Mouse (Mus musculus): ENCODE measurements around the gene Lamb1. TPM values are rescaled to one million over a fixed set of nuclear protein-coding genes. Genes with fewer than 3 reads are reported as not detected.

Gene Lamb1
- polyA plus RNA-seq (2015; fragmentation: Nextera tagmentation; extraction: Ambion mirVana), result 13.2 and 14.8 TPM in 2 replicates

DNA sequence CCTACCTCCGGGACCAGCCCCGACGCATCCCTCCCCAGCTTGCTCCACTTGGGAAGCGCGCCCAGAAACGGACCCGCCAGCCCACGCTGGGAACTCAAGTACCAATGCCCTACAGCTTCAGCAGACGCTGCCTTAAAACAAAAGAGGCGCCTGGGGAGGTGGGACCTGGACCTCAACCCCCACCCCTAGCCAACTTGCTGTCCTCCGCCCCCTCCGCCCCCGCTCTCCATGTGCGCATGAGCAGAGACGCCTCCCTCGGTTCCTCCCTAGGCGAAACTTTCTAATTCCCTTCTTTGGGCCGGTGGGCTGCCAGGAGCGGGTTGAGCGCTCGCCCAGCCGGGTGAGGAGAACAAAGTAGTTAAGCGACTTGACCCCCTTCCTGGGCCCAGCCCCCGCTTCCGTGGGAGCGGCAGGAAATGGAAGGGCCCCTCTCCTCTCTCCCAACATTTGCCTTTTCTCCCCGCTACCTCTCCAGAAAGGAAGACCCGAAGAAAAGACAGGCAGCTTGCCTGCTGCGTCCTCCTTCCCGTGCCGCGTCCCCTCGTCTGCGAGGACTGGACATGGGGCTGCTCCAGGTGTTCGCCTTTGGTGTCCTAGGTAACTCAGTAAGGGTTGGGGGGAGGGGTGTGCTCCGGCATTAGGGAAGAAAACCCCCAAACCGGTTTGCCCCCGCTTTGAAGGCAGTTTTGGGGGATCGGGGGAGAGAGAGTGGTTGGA is at the start of gene Lamb1:
Lamb1 (plus strand) TSS at position 230 of the 717 bp plus-strand sequence.
- H3K4me3 ChIP-seq (ENCODE audit: low read depth, low read length), result peak within 1 kb of the TSS; percentile 52
- peak within 1 kb of the TSS; percentile 54 for H3K9ac ChIP-seq (ENCODE audit: low read depth, low read length)
- H3K36me3 ChIP-seq (ENCODE audit: control insufficient read depth, insufficient read depth, low read length), result no peaks in the 10 kb centered on the region
- H3K27ac ChIP-seq (ENCODE audit: low read length), result no peak within 1 kb of the TSS
- H3K9me3 ChIP-seq (replicated peaks; ENCODE audit: control insufficient read depth, low read length, poor library complexity, severe bottlenecking), result no peaks in the 10 kb centered on the region
- under 1% methylated on average over 34 of the region's 39 CpGs for WGBS
- peaks cover 9% of the 10 kb centered on the region for H3K4me1 ChIP-seq (ENCODE audit: control insufficient read depth, insufficient read depth, low read length)
- peak within 1 kb of the TSS; percentile 96 for H3K4me2 ChIP-seq (ENCODE audit: low read length)
- ATAC-seq, result peak; percentile 23; the same call in 1 of the 2 replicates
- H3K27me3 ChIP-seq (ENCODE audit: control insufficient read depth, insufficient read depth, low read depth, low read length), result peaks cover 29% of the 10 kb centered on the region

DNA sequence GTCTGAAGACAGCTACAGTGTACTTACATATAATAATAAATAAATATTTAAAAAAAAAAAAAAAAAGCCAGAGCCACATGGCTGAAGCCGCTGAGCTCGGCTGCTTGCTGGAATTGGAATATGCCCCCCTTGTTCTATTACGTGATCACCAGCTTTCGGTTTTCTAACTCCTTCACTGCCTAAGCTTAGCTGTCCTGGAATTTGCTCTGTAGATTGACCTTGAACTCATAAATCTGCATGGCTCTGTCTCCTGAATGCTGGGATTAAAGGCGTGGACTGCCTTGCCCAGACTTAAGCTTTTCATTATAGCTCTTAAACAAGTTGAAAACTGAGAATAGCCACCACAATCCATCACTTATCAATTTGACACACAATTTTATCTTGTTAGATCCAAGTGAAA is 47.8 kb upstream of the Lamb1 start:
- H3K36me3 ChIP-seq (ENCODE audit: control insufficient read depth, insufficient read depth, low read length), result no peaks in the 10 kb centered on the region
- no peaks in the 10 kb centered on the region for H3K27me3 ChIP-seq (ENCODE audit: control insufficient read depth, insufficient read depth, low read depth, low read length)
- 82% methylated on average over 5 of the region's 5 CpGs for WGBS
- no peak overlapping the region for H3K9ac ChIP-seq (ENCODE audit: low read depth, low read length)
- H3K4me1 ChIP-seq (ENCODE audit: control insufficient read depth, insufficient read depth, low read length), result no peaks in the 10 kb centered on the region
- no peak overlapping the region for H3K27ac ChIP-seq (ENCODE audit: low read length)
- ATAC-seq, result no peak
- no peak overlapping the region for H3K4me2 ChIP-seq (ENCODE audit: low read length)
- H3K4me3 ChIP-seq (ENCODE audit: low read depth, low read length), result no peak overlapping the region
- no peaks in the 10 kb centered on the region for H3K9me3 ChIP-seq (replicated peaks; ENCODE audit: control insufficient read depth, low read length, poor library complexity, severe bottlenecking)

DNA sequence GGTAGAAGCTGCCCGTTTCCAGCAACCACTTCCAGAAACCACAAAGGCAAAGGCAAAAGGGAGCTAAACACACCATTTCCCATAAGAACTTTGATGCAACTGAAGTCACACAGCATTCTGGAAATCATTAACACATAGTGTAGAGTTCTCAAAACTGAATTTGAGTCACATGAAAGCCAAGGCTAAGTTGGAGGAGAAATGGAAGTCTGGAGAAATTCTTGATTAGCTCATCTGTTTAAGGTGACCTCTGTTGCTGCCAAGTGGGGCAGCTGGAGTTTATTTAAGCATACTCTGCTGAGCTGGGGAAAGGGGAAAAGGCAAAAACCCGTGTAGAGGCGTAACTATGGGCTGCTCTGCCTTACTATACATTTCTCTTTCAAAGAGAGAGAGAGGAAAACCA is 46.3 kb upstream of the Lamb1 start:
- H3K4me3 ChIP-seq (ENCODE audit: low read depth, low read length), result no peak overlapping the region
- no peaks in the 10 kb centered on the region for H3K9me3 ChIP-seq (replicated peaks; ENCODE audit: control insufficient read depth, low read length, poor library complexity, severe bottlenecking)
- H3K4me1 ChIP-seq (ENCODE audit: control insufficient read depth, insufficient read depth, low read length), result no peaks in the 10 kb centered on the region
- H3K4me2 ChIP-seq (ENCODE audit: low read length), result no peak overlapping the region
- H3K36me3 ChIP-seq (ENCODE audit: control insufficient read depth, insufficient read depth, low read length), result no peaks in the 10 kb centered on the region
- no peak for ATAC-seq
- no peak overlapping the region for H3K9ac ChIP-seq (ENCODE audit: low read depth, low read length)
- H3K27ac ChIP-seq (ENCODE audit: low read length), result no peak overlapping the region
- WGBS, result 76% methylated on average over 3 of the region's 3 CpGs
- no peaks in the 10 kb centered on the region for H3K27me3 ChIP-seq (ENCODE audit: control insufficient read depth, insufficient read depth, low read depth, low read length)

DNA sequence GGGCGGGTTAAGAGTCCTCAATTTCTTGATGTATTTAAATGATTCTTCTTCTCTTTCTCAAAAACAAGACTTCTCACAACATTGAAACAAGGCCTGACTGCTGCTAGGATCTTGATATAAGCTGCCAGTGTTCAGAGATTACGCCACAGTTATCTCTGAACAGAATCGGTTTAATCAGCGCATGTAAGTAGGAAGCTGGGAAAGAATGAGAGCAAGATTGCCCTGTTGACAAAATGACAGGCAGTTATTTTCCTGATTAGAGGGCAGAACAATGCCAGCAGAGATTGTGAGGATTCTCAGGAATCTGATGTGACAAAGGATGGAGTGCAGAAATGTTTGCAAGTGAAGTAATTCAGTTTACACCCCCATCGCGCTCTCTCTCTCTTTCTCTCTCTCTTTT is 43.5 kb upstream of the Lamb1 start:
- H3K4me2 ChIP-seq (ENCODE audit: low read length), result no peak overlapping the region
- no peaks in the 10 kb centered on the region for H3K4me1 ChIP-seq (ENCODE audit: control insufficient read depth, insufficient read depth, low read length)
- 76% methylated on average over 6 of the region's 6 CpGs for WGBS
- H3K27ac ChIP-seq (ENCODE audit: low read length), result no peak overlapping the region
- H3K27me3 ChIP-seq (ENCODE audit: control insufficient read depth, insufficient read depth, low read depth, low read length), result no peaks in the 10 kb centered on the region
- H3K9me3 ChIP-seq (replicated peaks; ENCODE audit: control insufficient read depth, low read length, poor library complexity, severe bottlenecking), result no peaks in the 10 kb centered on the region
- no peaks in the 10 kb centered on the region for H3K36me3 ChIP-seq (ENCODE audit: control insufficient read depth, insufficient read depth, low read length)
- no peak overlapping the region for H3K9ac ChIP-seq (ENCODE audit: low read depth, low read length)
- H3K4me3 ChIP-seq (ENCODE audit: low read depth, low read length), result no peak overlapping the region
- no peak for ATAC-seq

DNA sequence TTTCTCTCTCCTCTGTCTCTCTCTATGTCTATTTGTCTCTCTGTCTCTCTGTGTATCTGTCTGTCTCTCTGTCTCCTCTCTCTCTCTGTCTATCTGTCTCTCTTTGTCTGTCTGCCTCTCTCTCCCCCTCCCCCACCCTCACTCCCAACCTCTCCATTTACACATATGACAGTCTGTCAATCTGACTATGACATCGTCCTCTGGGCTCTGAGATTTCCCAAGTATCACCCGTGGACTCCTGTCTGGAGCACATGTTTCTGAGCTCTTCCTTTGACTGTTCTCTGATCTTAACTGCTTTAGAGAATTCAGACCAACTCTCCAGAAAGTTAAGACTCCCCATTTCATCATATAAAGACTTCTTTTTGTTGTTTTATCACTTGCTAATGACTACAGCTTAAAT is 42.8 kb upstream of the Lamb1 start:
- ATAC-seq, result no peak
- H3K27ac ChIP-seq (ENCODE audit: low read length), result no peak overlapping the region
- no peak overlapping the region for H3K4me3 ChIP-seq (ENCODE audit: low read depth, low read length)
- no peak overlapping the region for H3K4me2 ChIP-seq (ENCODE audit: low read length)
- 24% methylated on average over 2 of the region's 2 CpGs for WGBS
- H3K27me3 ChIP-seq (ENCODE audit: control insufficient read depth, insufficient read depth, low read depth, low read length), result no peaks in the 10 kb centered on the region
- H3K36me3 ChIP-seq (ENCODE audit: control insufficient read depth, insufficient read depth, low read length), result no peaks in the 10 kb centered on the region
- no peak overlapping the region for H3K9ac ChIP-seq (ENCODE audit: low read depth, low read length)
- H3K9me3 ChIP-seq (replicated peaks; ENCODE audit: control insufficient read depth, low read length, poor library complexity, severe bottlenecking), result no peaks in the 10 kb centered on the region
- H3K4me1 ChIP-seq (ENCODE audit: control insufficient read depth, insufficient read depth, low read length), result no peaks in the 10 kb centered on the region

DNA sequence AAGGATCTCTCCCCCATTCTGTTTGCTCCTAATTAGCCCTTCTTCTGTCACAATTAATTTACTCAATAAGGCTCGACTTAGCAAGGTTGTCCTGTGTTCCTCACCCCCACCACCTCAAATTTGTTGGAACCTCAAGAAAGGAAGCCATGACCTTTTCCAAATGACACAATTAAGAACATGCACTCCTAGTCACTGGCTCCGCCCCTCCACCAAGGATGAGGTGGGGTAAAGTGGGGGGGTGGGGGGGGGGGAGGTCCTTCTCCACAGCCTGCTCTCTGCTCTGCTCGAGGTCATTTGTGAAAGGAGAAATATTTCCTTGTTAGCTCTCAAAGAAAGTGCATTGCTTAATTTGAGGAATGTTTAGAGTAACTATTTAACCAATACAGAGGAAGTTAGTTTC is 42.3 kb upstream of the Lamb1 start:
- H3K9ac ChIP-seq (ENCODE audit: low read depth, low read length), result no peak overlapping the region
- 22% methylated on average over 3 of the region's 3 CpGs for WGBS
- no peaks in the 10 kb centered on the region for H3K27me3 ChIP-seq (ENCODE audit: control insufficient read depth, insufficient read depth, low read depth, low read length)
- no peak overlapping the region for H3K4me2 ChIP-seq (ENCODE audit: low read length)
- no peak for ATAC-seq
- no peaks in the 10 kb centered on the region for H3K36me3 ChIP-seq (ENCODE audit: control insufficient read depth, insufficient read depth, low read length)
- H3K4me3 ChIP-seq (ENCODE audit: low read depth, low read length), result no peak overlapping the region
- no peaks in the 10 kb centered on the region for H3K9me3 ChIP-seq (replicated peaks; ENCODE audit: control insufficient read depth, low read length, poor library complexity, severe bottlenecking)
- H3K27ac ChIP-seq (ENCODE audit: low read length), result no peak overlapping the region
- no peaks in the 10 kb centered on the region for H3K4me1 ChIP-seq (ENCODE audit: control insufficient read depth, insufficient read depth, low read length)

DNA sequence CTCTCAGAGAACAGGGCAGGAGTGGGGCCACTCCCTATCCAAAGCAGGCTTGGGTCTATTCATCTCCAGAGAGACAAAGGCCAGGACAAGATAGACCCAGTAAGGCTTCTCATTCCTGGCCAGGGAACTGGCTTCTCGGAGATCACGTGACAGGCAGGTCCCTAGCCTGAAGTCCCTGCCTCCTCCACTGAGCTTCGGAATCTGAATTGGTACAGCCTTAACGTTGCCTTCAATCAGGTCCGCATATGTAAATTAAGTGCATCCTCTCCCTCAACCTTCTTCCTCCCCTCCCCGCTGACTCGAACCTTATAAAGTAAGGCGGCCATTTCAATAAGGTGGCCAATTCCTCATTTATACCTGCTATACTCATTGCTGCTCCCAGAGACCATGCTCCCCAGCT is 39.6 kb upstream of the Lamb1 start:
- no peaks in the 10 kb centered on the region for H3K36me3 ChIP-seq (ENCODE audit: control insufficient read depth, insufficient read depth, low read length)
- 33% methylated on average over 8 of the region's 8 CpGs for WGBS
- no peak for ATAC-seq
- no peaks in the 10 kb centered on the region for H3K4me1 ChIP-seq (ENCODE audit: control insufficient read depth, insufficient read depth, low read length)
- no peaks in the 10 kb centered on the region for H3K9me3 ChIP-seq (replicated peaks; ENCODE audit: control insufficient read depth, low read length, poor library complexity, severe bottlenecking)
- H3K27ac ChIP-seq (ENCODE audit: low read length), result no peak overlapping the region
- no peaks in the 10 kb centered on the region for H3K27me3 ChIP-seq (ENCODE audit: control insufficient read depth, insufficient read depth, low read depth, low read length)
- H3K9ac ChIP-seq (ENCODE audit: low read depth, low read length), result no peak overlapping the region
- no peak overlapping the region for H3K4me2 ChIP-seq (ENCODE audit: low read length)
- no peak overlapping the region for H3K4me3 ChIP-seq (ENCODE audit: low read depth, low read length)

DNA sequence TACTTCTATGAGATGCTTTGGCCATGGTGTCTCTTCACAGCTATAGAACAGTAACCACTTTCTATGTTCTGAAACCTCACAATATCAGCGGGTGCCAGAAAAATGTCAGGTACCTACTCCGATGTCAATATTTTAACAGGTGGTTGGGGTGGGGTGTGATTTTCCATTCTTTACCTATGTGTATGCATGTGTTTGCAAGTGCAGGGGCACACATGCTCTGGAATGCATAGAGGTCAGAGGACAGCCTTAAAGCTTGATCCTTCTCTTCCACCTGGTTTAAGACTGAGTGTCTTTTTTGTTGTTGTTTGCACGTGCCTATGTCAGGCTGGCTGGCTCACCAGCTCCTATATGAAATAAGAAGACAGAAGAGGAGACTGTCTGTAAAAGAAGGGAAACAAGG is 37.9 kb upstream of the Lamb1 start:
- H3K9ac ChIP-seq (ENCODE audit: low read depth, low read length), result no peak overlapping the region
- no peaks in the 10 kb centered on the region for H3K27me3 ChIP-seq (ENCODE audit: control insufficient read depth, insufficient read depth, low read depth, low read length)
- no peaks in the 10 kb centered on the region for H3K9me3 ChIP-seq (replicated peaks; ENCODE audit: control insufficient read depth, low read length, poor library complexity, severe bottlenecking)
- H3K4me2 ChIP-seq (ENCODE audit: low read length), result no peak overlapping the region
- no peaks in the 10 kb centered on the region for H3K36me3 ChIP-seq (ENCODE audit: control insufficient read depth, insufficient read depth, low read length)
- H3K4me3 ChIP-seq (ENCODE audit: low read depth, low read length), result no peak overlapping the region
- H3K27ac ChIP-seq (ENCODE audit: low read length), result no peak overlapping the region
- no peak for ATAC-seq
- 92% methylated on average over 3 of the region's 3 CpGs for WGBS
- no peaks in the 10 kb centered on the region for H3K4me1 ChIP-seq (ENCODE audit: control insufficient read depth, insufficient read depth, low read length)

DNA sequence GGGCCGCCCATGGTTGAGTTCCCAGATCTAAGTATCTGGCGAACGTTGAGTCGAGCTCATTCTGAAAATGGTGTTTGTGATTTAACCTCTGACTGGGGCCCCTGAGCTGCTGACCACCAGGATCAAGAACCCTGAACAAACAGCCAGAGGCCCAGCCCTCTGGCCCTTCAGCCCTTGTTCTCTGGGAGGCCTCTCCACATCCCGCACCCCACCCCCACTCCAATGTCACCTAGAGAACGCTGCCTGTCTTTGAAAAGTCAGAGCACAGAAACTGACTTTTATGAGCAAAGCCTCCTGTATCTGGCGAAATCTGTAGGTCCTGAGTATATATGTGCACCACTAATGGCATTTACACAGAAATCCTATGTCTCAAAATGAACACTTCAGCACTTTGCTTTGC is 36.2 kb upstream of the Lamb1 start:
- no peak for ATAC-seq
- H3K9ac ChIP-seq (ENCODE audit: low read depth, low read length), result no peak overlapping the region
- no peak overlapping the region for H3K4me3 ChIP-seq (ENCODE audit: low read depth, low read length)
- no peak overlapping the region for H3K4me2 ChIP-seq (ENCODE audit: low read length)
- H3K4me1 ChIP-seq (ENCODE audit: control insufficient read depth, insufficient read depth, low read length), result no peaks in the 10 kb centered on the region
- no peaks in the 10 kb centered on the region for H3K27me3 ChIP-seq (ENCODE audit: control insufficient read depth, insufficient read depth, low read depth, low read length)
- H3K9me3 ChIP-seq (replicated peaks; ENCODE audit: control insufficient read depth, low read length, poor library complexity, severe bottlenecking), result no peaks in the 10 kb centered on the region
- H3K36me3 ChIP-seq (ENCODE audit: control insufficient read depth, insufficient read depth, low read length), result no peaks in the 10 kb centered on the region
- 58% methylated on average over 7 of the region's 7 CpGs for WGBS
- no peak overlapping the region for H3K27ac ChIP-seq (ENCODE audit: low read length)
